Mouse (Mus musculus): ENCODE results near the gene Uroc1. TPM values are rescaled to one million over a fixed set of nuclear protein-coding genes. Genes with fewer than 3 reads are reported as not detected.

The Uroc1 gene
- polyA plus RNA-seq (2015; fragmentation: Nextera tagmentation; extraction: Ambion mirVana): 1.2 and 1.3 TPM in 2 replicates

GRCm38 (mm10) chr6:90332561-90333425 is at the start of gene Uroc1:
Uroc1 (plus strand) TSS chr6:90333284.
- no peak within 1 kb of the TSS for H3K4me2 ChIP-seq (ENCODE audit: low read depth, low read length)
- H3K4me1 ChIP-seq (ENCODE audit: control insufficient read depth, insufficient read depth, low read length): no peaks in the 10 kb centered on the region
- 76% methylated on average over 7 of the region's 7 CpGs for WGBS
- no peaks in the 10 kb centered on the region for H3K27me3 ChIP-seq (ENCODE audit: control insufficient read depth, insufficient read depth, low read length)
- no peak within 1 kb of the TSS for H3K4me3 ChIP-seq (replicated peaks; ENCODE audit: low read length)
- no peak within 1 kb of the TSS for H3K27ac ChIP-seq (ENCODE audit: low read length)
- no peak within 1 kb of the TSS for H3K9ac ChIP-seq (ENCODE audit: low read length)
- H3K9me3 ChIP-seq (replicated peaks; ENCODE audit: control insufficient read depth, low read length): no peaks in the 10 kb centered on the region
- H3K36me3 ChIP-seq (ENCODE audit: control insufficient read depth, insufficient read depth, low read length): no peaks in the 10 kb centered on the region
- no peak for ATAC-seq (ENCODE audit: insufficient read depth, low FRiP score)

GRCm38 (mm10) chr6:90288265-90288664 is 44.8 kb upstream of the Uroc1 start:
- no peak overlapping the region for H3K9ac ChIP-seq (ENCODE audit: low read length)
- no peak overlapping the region for H3K4me3 ChIP-seq (replicated peaks; ENCODE audit: low read length)
- ATAC-seq (ENCODE audit: insufficient read depth, low FRiP score): no peak
- H3K27me3 ChIP-seq (ENCODE audit: control insufficient read depth, insufficient read depth, low read length): no peaks in the 10 kb centered on the region
- H3K4me2 ChIP-seq (ENCODE audit: low read depth, low read length): no peak overlapping the region
- no peaks in the 10 kb centered on the region for H3K9me3 ChIP-seq (replicated peaks; ENCODE audit: control insufficient read depth, low read length)
- no peaks in the 10 kb centered on the region for H3K36me3 ChIP-seq (ENCODE audit: control insufficient read depth, insufficient read depth, low read length)
- H3K4me1 ChIP-seq (ENCODE audit: control insufficient read depth, insufficient read depth, low read length): no peaks in the 10 kb centered on the region
- 54% methylated on average over 12 of the region's 12 CpGs for WGBS
- no peak overlapping the region for H3K27ac ChIP-seq (ENCODE audit: low read length)

- Histone ChIP-seq H3K4me2 (ENCODE audit: low read depth, low read length) (no peak within 1 kb of the TSS), H3K9ac (ENCODE audit: low read length) (no peak within 1 kb of the TSS), H3K27ac (ENCODE audit: low read length) (no peak within 1 kb of the TSS), H3K27me3 (ENCODE audit: control insufficient read depth, insufficient read depth, low read length) (no peaks in the 10 kb centered on the region), H3K4me3 (replicated peaks; ENCODE audit: low read length) (no peak within 1 kb of the TSS), H3K36me3 (ENCODE audit: control insufficient read depth, insufficient read depth, low read length) (no peaks in the 10 kb centered on the region), H3K9me3 (replicated peaks; ENCODE audit: control insufficient read depth, low read length) (no peaks in the 10 kb centered on the region), H3K4me1 (ENCODE audit: control insufficient read depth, insufficient read depth, low read length) (no peaks in the 10 kb centered on the region)
- 86% methylated on average over 1 of the region's 1 CpGs for WGBS
- ATAC-seq (ENCODE audit: insufficient read depth, low FRiP score): no peak
These were observed 32.2 kb upstream of the Uroc1 start, which contains the start of gene BC048671 for GRCm38 (mm10) chr6:90300919-90301318. BC048671 (plus strand) TSS chr6:90301219.

GRCm38 (mm10) chr6:90306315-90306975 is 26.6 kb upstream of the Uroc1 start:
- Histone ChIP-seq H3K36me3 (ENCODE audit: control insufficient read depth, insufficient read depth, low read length) (no peaks in the 10 kb centered on the region), H3K27ac (ENCODE audit: low read length) (no peak overlapping the region), H3K9ac (ENCODE audit: low read length) (no peak overlapping the region), H3K9me3 (replicated peaks; ENCODE audit: control insufficient read depth, low read length) (no peaks in the 10 kb centered on the region), H3K27me3 (ENCODE audit: control insufficient read depth, insufficient read depth, low read length) (no peaks in the 10 kb centered on the region), H3K4me1 (ENCODE audit: control insufficient read depth, insufficient read depth, low read length) (no peaks in the 10 kb centered on the region), H3K4me3 (replicated peaks; ENCODE audit: low read length) (no peak overlapping the region), H3K4me2 (ENCODE audit: low read depth, low read length) (no peak overlapping the region)
- 78% methylated on average over 6 of the region's 6 CpGs for WGBS
- ATAC-seq (ENCODE audit: insufficient read depth, low FRiP score): no peak

- ATAC-seq (ENCODE audit: insufficient read depth, low FRiP score): no peak
- WGBS: 81% methylated on average over 87 of the region's 87 CpGs
- no peak overlapping the region for H3K9ac ChIP-seq (ENCODE audit: low read length)
These were observed 24.0 kb upstream of the Uroc1 start for GRCm38 (mm10) chr6:90308839-90309778.

GRCm38 (mm10) chr6:90315961-90316360 is 17.1 kb upstream of the Uroc1 start:
- Histone ChIP-seq H3K4me3 (replicated peaks; ENCODE audit: low read length) (no peak overlapping the region), H3K9me3 (replicated peaks; ENCODE audit: control insufficient read depth, low read length) (no peaks in the 10 kb centered on the region), H3K27me3 (ENCODE audit: control insufficient read depth, insufficient read depth, low read length) (no peaks in the 10 kb centered on the region), H3K4me2 (ENCODE audit: low read depth, low read length) (no peak overlapping the region), H3K36me3 (ENCODE audit: control insufficient read depth, insufficient read depth, low read length) (no peaks in the 10 kb centered on the region), H3K27ac (ENCODE audit: low read length) (no peak overlapping the region), H3K4me1 (ENCODE audit: control insufficient read depth, insufficient read depth, low read length) (no peaks in the 10 kb centered on the region), H3K9ac (ENCODE audit: low read length) (no peak overlapping the region)
- ATAC-seq (ENCODE audit: insufficient read depth, low FRiP score): no peak
- WGBS: 84% methylated on average over 5 of the region's 5 CpGs

More at GRCm38 (mm10) chr6:90308839-90309778, 24.0 kb upstream of the Uroc1 start:
- H3K4me3 ChIP-seq (replicated peaks; ENCODE audit: low read length): no peak overlapping the region
- no peaks in the 10 kb centered on the region for H3K4me1 ChIP-seq (ENCODE audit: control insufficient read depth, insufficient read depth, low read length)
- no peak overlapping the region for H3K4me2 ChIP-seq (ENCODE audit: low read depth, low read length)
- H3K27ac ChIP-seq (ENCODE audit: low read length): no peak overlapping the region
- H3K27me3 ChIP-seq (ENCODE audit: control insufficient read depth, insufficient read depth, low read length): no peaks in the 10 kb centered on the region
- no peaks in the 10 kb centered on the region for H3K36me3 ChIP-seq (ENCODE audit: control insufficient read depth, insufficient read depth, low read length)
- no peaks in the 10 kb centered on the region for H3K9me3 ChIP-seq (replicated peaks; ENCODE audit: control insufficient read depth, low read length)

GRCm38 (mm10) chr6:90317510-90318258 is 15.4 kb upstream of the Uroc1 start:
- no peaks in the 10 kb centered on the region for H3K36me3 ChIP-seq (ENCODE audit: control insufficient read depth, insufficient read depth, low read length)
- no peak overlapping the region for H3K4me3 ChIP-seq (replicated peaks; ENCODE audit: low read length)
- H3K9me3 ChIP-seq (replicated peaks; ENCODE audit: control insufficient read depth, low read length): no peaks in the 10 kb centered on the region
- H3K27me3 ChIP-seq (ENCODE audit: control insufficient read depth, insufficient read depth, low read length): no peaks in the 10 kb centered on the region
- H3K4me2 ChIP-seq (ENCODE audit: low read depth, low read length): no peak overlapping the region
- no peak overlapping the region for H3K27ac ChIP-seq (ENCODE audit: low read length)
- 76% methylated on average over 2 of the region's 2 CpGs for WGBS
- H3K4me1 ChIP-seq (ENCODE audit: control insufficient read depth, insufficient read depth, low read length): no peaks in the 10 kb centered on the region
- no peak for ATAC-seq (ENCODE audit: insufficient read depth, low FRiP score)
- H3K9ac ChIP-seq (ENCODE audit: low read length): no peak overlapping the region

GRCm38 (mm10) chr6:90319019-90319418 is 14.1 kb upstream of the Uroc1 start:
- Histone ChIP-seq H3K4me2 (ENCODE audit: low read depth, low read length) (no peak overlapping the region), H3K9ac (ENCODE audit: low read length) (no peak overlapping the region), H3K4me3 (replicated peaks; ENCODE audit: low read length) (no peak overlapping the region), H3K27me3 (ENCODE audit: control insufficient read depth, insufficient read depth, low read length) (no peaks in the 10 kb centered on the region), H3K36me3 (ENCODE audit: control insufficient read depth, insufficient read depth, low read length) (no peaks in the 10 kb centered on the region), H3K27ac (ENCODE audit: low read length) (no peak overlapping the region), H3K9me3 (replicated peaks; ENCODE audit: control insufficient read depth, low read length) (no peaks in the 10 kb centered on the region), H3K4me1 (ENCODE audit: control insufficient read depth, insufficient read depth, low read length) (no peaks in the 10 kb centered on the region)
- no peak for ATAC-seq (ENCODE audit: insufficient read depth, low FRiP score)
- 97% methylated on average over 2 of the region's 2 CpGs for WGBS

Data from stomach, embryonic 16.5 days (tissue).